Mouse (Mus musculus) effector memory CD4-positive, alpha-beta T cell, adult 7 months (primary cell): Measurements from ENCODE around the gene Nme2. TPM values are rescaled to one million over a fixed set of nuclear protein-coding genes. Genes with fewer than 3 reads are reported as not detected.

Experiments used
- polyA plus RNA-seq: library from polyadenylated mRNA; unstranded; fragments of 100-300 nt; shearing (Covaris generic); gene quantifications from one replicate; pipeline ENCODE4 v1.2.1, GENCODE M21; 2017

Nme2 gene
- polyA plus RNA-seq, result 180 TPM

DNA sequence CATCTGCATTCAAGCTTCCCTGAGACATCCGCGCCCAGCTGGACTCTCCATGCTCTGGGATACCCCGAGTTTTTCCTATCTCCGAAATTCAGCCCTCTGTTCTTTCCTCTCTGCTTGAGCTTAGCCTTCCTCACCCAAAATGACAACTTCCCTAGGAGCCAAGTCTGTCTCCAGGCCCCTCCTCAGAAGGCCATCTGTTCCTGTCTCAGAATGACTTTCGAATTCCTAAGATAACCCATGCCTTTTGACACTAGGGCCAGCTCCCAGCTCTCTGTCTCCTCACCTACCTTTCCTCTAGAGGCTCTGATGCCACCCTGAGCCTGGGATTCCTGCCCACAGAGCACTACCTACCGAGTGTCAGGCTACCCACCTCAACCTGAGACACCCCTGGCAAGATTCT, at the start of gene Nme2:
Gene Nme2 (minus strand): TSS at position 101 of the 400 bp plus-strand sequence.

GRCm38 (mm10) chr11:93995720-93996305, 39.8 kb upstream of the Nme2 start, which contains the start of gene Spag9:
Spag9 (plus strand) TSS chr11:93996091.

DNA sequence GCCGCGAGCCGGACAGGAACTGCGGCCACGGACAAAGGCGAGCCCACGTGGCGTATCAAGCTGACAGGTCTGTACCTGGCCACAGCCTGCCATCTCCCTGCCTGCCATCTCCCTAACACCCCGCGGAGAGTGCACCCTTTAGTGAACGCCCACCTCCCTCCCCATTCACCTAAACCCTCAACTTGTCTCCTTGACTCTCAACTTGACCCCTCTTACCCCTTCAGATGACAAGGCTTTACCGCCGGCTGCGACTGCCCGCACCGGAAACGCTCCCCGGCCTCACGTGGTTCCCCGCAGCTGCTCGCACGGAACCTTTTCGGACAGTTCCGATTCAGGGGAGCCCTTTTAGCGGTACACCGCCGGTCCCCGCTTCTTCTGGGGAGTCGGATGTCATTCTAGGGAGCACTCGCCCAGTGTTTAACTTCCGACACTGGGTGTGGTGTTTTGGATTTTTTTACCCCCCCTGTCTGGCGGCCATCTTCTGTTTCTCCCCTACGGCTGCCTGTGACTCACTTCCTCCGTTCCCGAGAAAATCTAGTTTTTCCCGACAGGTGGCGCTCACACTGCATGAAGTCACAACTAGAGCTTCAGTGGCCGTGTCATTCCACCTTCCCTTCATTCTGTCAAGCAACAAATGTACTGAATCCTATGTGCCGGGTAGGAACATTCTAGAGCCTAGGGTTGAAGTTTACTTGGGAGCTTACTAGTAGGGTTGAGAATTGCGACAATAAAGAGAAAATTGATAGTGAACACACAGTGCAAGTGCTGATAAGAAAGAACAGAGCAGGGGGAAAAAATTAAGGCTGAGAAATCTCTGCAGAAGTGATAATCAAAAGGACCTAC, 12.2 kb upstream of the Nme2 start, which contains the start of the genes Gm20390 and Nme1:
Gene Gm20390 (minus strand): TSS at position 289 of the 843 bp plus-strand sequence.
Gene Nme1 (minus strand): TSS at position 517 of the 843 bp plus-strand sequence.

Other genes starting within 250 kb of the Nme2 start
- 58.7 TPM for gene Utp18, start 70.5 kb downstream of the Nme2 start, polyA plus RNA-seq
- 39.5 TPM for gene Mbtd1, start 70.4 kb downstream of the Nme2 start, polyA plus RNA-seq
- 155 TPM for gene Gm20390, start 12.0 kb upstream of the Nme2 start, polyA plus RNA-seq
- gene Nme1, start 12.3 kb upstream of the Nme2 start, polyA plus RNA-seq, result 73.0 TPM
- gene Spag9, start 39.8 kb upstream of the Nme2 start, polyA plus RNA-seq, result 136 TPM